Mouse (Mus musculus): Measurements from ENCODE around the gene Cdv3. TPM values are rescaled to one million over a fixed set of nuclear protein-coding genes. Genes with fewer than 3 reads are reported as not detected.
"Not testable (repeated sequence)": the region's sequence is repeated elsewhere in the genome, so short reads cannot be mapped to it uniquely, and the experiment has no call there.

Cdv3 gene
- polyA plus RNA-seq, 1 experiment from 2014 or later, result 101 TPM

- peak overlapping the region; percentile 95 for H3K9ac ChIP-seq
- 2% methylated on average over 21 of the region's 21 CpGs for WGBS
- H3K9me3 ChIP-seq (replicated peaks), result no peaks in the 10 kb centered on the region
- peaks cover 23% of the 10 kb centered on the region for H3K4me1 ChIP-seq
- H3K27me3 ChIP-seq, result no peaks in the 10 kb centered on the region
- peak overlapping the region; percentile 84 for H3K4me2 ChIP-seq (replicated peaks)
- ATAC-seq (ENCODE audit: low FRiP score), result no peak
- peaks cover 13% of the 10 kb centered on the region for H3K36me3 ChIP-seq
- H3K27ac ChIP-seq, result no peak overlapping the region
- H3K4me3 ChIP-seq, result peak overlapping the region; percentile 92
Measured at GRCm38 (mm10) chr9:103363730-103364417, 1.8 kb downstream of the Cdv3 start.

- Histone ChIP-seq H3K4me1 (peaks cover 23% of the 10 kb centered on the region), H3K4me3 (peak overlapping the region; percentile 92; the same call in 1 of the 2 replicates), H3K27me3 (no peaks in the 10 kb centered on the region), H3K9ac (no peak overlapping the region), H3K9me3 (replicated peaks) (no peaks in the 10 kb centered on the region), H3K27ac (no peak overlapping the region), H3K4me2 (replicated peaks) (peak overlapping the region; percentile 84), H3K36me3 (peaks cover 20% of the 10 kb centered on the region)
- 77% methylated on average over 6 of the region's 6 CpGs for WGBS
- ATAC-seq (ENCODE audit: low FRiP score), result no peak
Measured at GRCm38 (mm10) chr9:103363088-103363487, 2.6 kb downstream of the Cdv3 start.

- Histone ChIP-seq H3K27me3 (no peaks in the 10 kb centered on the region), H3K9ac (no peak overlapping the region), H3K4me2 (replicated peaks) (no peak overlapping the region), H3K9me3 (replicated peaks) (no peaks in the 10 kb centered on the region), H3K4me1 (peaks cover 14% of the 10 kb centered on the region), H3K4me3 (no peak overlapping the region), H3K36me3 (peaks cover 39% of the 10 kb centered on the region), H3K27ac (no peak overlapping the region)
- WGBS, result 79% methylated on average over 2 of the region's 2 CpGs
- no peak for ATAC-seq (ENCODE audit: low FRiP score)
Measured at GRCm38 (mm10) chr9:103360642-103361041, 5.0 kb downstream of the Cdv3 start.

GRCm38 (mm10) chr9:103358545-103358944, 7.1 kb downstream of the Cdv3 start:
- Histone ChIP-seq H3K4me1 (peaks cover 8% of the 10 kb centered on the region), H3K36me3 (peaks cover 39% of the 10 kb centered on the region), H3K4me3 (no peak overlapping the region), H3K27ac (no peak overlapping the region), H3K4me2 (replicated peaks) (no peak overlapping the region), H3K27me3 (no peaks in the 10 kb centered on the region), H3K9me3 (replicated peaks) (no peaks in the 10 kb centered on the region), H3K9ac (no peak overlapping the region)
- WGBS, result 94% methylated on average over 4 of the region's 4 CpGs
- ATAC-seq (ENCODE audit: low FRiP score), result no peak

- Histone ChIP-seq H3K4me3 (no peak overlapping the region), H3K9ac (no peak overlapping the region), H3K27me3 (no peaks in the 10 kb centered on the region), H3K9me3 (replicated peaks) (no peaks in the 10 kb centered on the region), H3K4me2 (replicated peaks) (no peak overlapping the region), H3K36me3 (peaks cover 37% of the 10 kb centered on the region), H3K27ac (no peak overlapping the region), H3K4me1 (0 out of 2 replicates have a peak, but pooled peaks cover 2% of the 10 kb centered on the region)
- no peak for ATAC-seq (ENCODE audit: low FRiP score)
Measured at GRCm38 (mm10) chr9:103357893-103358292, 7.7 kb downstream of the Cdv3 start.

- not testable (repeated sequence) for H3K4me1 ChIP-seq; H3K9ac ChIP-seq; H3K4me2 ChIP-seq (replicated peaks); H3K9me3 ChIP-seq (replicated peaks); H3K27ac ChIP-seq; ATAC-seq (ENCODE audit: low FRiP score); H3K27me3 ChIP-seq; H3K4me3 ChIP-seq
- WGBS, result 84% methylated on average over 7 of the region's 7 CpGs
- H3K36me3 ChIP-seq, result peaks cover 49% of the 10 kb centered on the region
Measured at GRCm38 (mm10) chr9:103353500-103354260, 12.0 kb downstream of the Cdv3 start.

GRCm38 (mm10) chr9:103348791-103349190, 16.8 kb downstream of the Cdv3 start:
- Histone ChIP-seq H3K27ac (no peak overlapping the region), H3K27me3 (no peaks in the 10 kb centered on the region), H3K9me3 (replicated peaks) (no peaks in the 10 kb centered on the region), H3K4me3 (no peak overlapping the region), H3K4me2 (replicated peaks) (no peak overlapping the region), H3K9ac (no peak overlapping the region), H3K4me1 (no peaks in the 10 kb centered on the region), H3K36me3 (peaks cover 53% of the 10 kb centered on the region)
- ATAC-seq (ENCODE audit: low FRiP score), result no peak

GRCm38 (mm10) chr9:103347996-103348490, 17.6 kb downstream of the Cdv3 start:
- H3K9me3 ChIP-seq (replicated peaks), result no peaks in the 10 kb centered on the region
- peaks cover 61% of the 10 kb centered on the region for H3K36me3 ChIP-seq
- no peak for ATAC-seq (ENCODE audit: low FRiP score)
- 78% methylated on average over 1 of the region's 1 CpGs for WGBS
- no peak overlapping the region for H3K9ac ChIP-seq
- no peak overlapping the region for H3K27ac ChIP-seq
- H3K4me2 ChIP-seq (replicated peaks), result no peak overlapping the region
- H3K4me3 ChIP-seq, result no peak overlapping the region
- no peaks in the 10 kb centered on the region for H3K27me3 ChIP-seq
- no peaks in the 10 kb centered on the region for H3K4me1 ChIP-seq

- Histone ChIP-seq H3K4me2 (replicated peaks) (no peak overlapping the region), H3K9me3 (replicated peaks) (no peaks in the 10 kb centered on the region), H3K9ac (no peak overlapping the region), H3K4me1 (no peaks in the 10 kb centered on the region), H3K27me3 (no peaks in the 10 kb centered on the region), H3K4me3 (no peak overlapping the region), H3K27ac (no peak overlapping the region), H3K36me3 (peaks cover 70% of the 10 kb centered on the region)
- no peak for ATAC-seq (ENCODE audit: low FRiP score)
- 96% methylated on average over 4 of the region's 4 CpGs for WGBS
Measured at GRCm38 (mm10) chr9:103347045-103347444, 18.6 kb downstream of the Cdv3 start.

- H3K9me3 ChIP-seq (replicated peaks), result no peaks in the 10 kb centered on the region
- peaks cover 74% of the 10 kb centered on the region for H3K36me3 ChIP-seq
- no peaks in the 10 kb centered on the region for H3K27me3 ChIP-seq
- H3K9ac ChIP-seq, result no peak overlapping the region
- no peak for ATAC-seq (ENCODE audit: low FRiP score)
- H3K4me3 ChIP-seq, result no peak overlapping the region
- H3K27ac ChIP-seq, result no peak overlapping the region
- no peaks in the 10 kb centered on the region for H3K4me1 ChIP-seq
- H3K4me2 ChIP-seq (replicated peaks), result no peak overlapping the region
Measured at GRCm38 (mm10) chr9:103336912-103337311, 28.7 kb downstream of the Cdv3 start.

GRCm38 (mm10) chr9:103332663-103333062, 33.0 kb downstream of the Cdv3 start:
- no peak overlapping the region for H3K9ac ChIP-seq
- H3K36me3 ChIP-seq, result peaks cover 75% of the 10 kb centered on the region
- WGBS, result over 99% methylated on average over 6 of the region's 6 CpGs

GRCm38 (mm10) chr9:103326449-103326848, 39.2 kb downstream of the Cdv3 start:
- no peak for ATAC-seq (ENCODE audit: low FRiP score)
- Histone ChIP-seq H3K4me3 (no peak overlapping the region), H3K4me2 (replicated peaks) (no peak overlapping the region), H3K27ac (no peak overlapping the region), H3K4me1 (no peaks in the 10 kb centered on the region), H3K9ac (no peak overlapping the region), H3K9me3 (replicated peaks) (no peaks in the 10 kb centered on the region), H3K27me3 (no peaks in the 10 kb centered on the region), H3K36me3 (peaks cover 76% of the 10 kb centered on the region)
- WGBS, result 88% methylated on average over 9 of the region's 9 CpGs

More at GRCm38 (mm10) chr9:103332663-103333062, 33.0 kb downstream of the Cdv3 start:
- Histone ChIP-seq H3K27ac (no peak overlapping the region), H3K4me1 (no peaks in the 10 kb centered on the region), H3K9me3 (replicated peaks) (no peaks in the 10 kb centered on the region), H3K4me2 (replicated peaks) (no peak overlapping the region), H3K4me3 (no peak overlapping the region), H3K27me3 (no peaks in the 10 kb centered on the region)
- ATAC-seq (ENCODE audit: low FRiP score), result no peak

All from hindbrain, embryonic 12.5 days (tissue).